Mouse (Mus musculus) cerebral cortex, adult 2 months (tissue): ENCODE measurements around the gene Lypd8.

Experiments
- WGBS: fragments of 180-500 bp; shearing (Covaris S2); methylation state at CpG from one replicate; pipeline ENCODE4 v1.1.7; 2018; 5-methylcytosine and 5-hydroxymethylcytosine counted together

Gene Lypd8

DNA sequence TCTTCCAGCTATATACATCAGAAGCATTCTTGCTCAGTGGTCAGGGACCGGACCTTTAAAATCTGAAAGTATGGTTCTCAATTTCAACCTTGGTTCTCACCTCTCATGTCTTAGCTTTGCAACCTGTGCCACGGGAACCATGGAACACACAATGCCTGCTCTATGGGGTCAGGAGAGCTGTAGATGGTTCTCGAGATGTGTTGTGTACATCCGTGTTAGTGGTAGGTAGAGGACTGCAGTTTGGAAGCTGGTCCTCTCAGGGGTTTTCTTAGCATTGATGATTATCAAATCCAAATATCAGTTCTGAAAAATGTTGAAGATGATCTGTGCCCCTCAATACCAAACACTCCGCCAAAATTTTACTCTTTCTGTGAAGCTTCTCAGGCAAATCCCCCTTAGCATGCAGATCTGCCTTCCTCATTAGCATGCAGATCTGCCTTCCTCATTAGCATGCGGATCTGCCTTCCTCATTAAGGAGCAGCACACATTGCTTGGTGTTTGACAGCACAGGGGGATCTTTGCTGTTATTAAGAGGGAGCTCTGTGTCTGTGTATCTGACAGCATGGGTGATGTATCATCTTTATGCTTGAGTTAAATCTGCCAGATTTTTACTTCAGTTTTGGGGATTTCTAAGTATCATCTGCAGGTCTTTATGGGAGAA lies 21.3 kb downstream of the Lypd8 start:
- WGBS, result 49% methylated on average over 6 of the region's 6 CpGs

DNA sequence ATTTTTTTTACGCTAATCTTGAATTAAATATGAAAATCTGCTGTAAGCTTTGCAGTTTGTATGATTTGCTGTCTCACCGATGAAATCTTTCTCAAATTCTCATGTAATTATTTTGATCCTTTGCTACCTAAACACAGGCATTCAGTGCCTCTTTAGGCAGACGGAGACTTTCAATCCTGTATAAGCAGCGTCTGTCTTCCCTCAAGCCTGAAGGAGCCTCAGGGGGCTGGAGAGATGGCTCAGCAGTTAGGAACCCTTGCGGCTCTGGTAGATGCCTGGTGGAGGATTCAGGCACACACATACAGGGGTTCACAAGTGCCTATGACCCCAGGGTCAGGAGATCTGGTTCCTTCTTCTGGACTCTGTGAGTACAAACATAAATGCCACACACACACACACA lies 21.8 kb downstream of the Lypd8 start:
- 49% methylated on average over 5 of the region's 5 CpGs for WGBS

DNA sequence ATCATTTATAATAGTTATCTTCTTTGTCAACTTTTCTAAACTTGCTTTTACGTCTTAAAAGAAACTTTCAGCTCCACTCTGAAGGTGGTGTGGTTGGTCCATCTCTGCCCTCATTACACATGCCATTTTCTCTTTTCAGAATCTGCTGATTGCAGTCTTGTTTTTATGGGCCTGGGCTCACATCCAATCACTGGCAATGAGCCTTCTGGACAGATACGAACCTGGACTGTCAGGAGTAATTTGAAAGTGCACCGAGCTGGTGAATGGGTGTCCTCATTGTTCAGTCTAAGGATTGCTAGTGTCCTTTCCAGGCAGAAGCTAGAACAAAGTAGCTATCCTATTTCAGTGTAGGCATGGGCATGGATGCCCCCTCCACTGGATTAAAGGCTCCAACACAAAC lies 29.2 kb downstream of the Lypd8 start:
- WGBS, result 46% methylated on average over 3 of the region's 3 CpGs

- WGBS, result 68% methylated on average over 3 of the region's 3 CpGs
Measured at GRCm38 (mm10) chr11:58418336-58418735, 39.5 kb downstream of the Lypd8 start.

DNA sequence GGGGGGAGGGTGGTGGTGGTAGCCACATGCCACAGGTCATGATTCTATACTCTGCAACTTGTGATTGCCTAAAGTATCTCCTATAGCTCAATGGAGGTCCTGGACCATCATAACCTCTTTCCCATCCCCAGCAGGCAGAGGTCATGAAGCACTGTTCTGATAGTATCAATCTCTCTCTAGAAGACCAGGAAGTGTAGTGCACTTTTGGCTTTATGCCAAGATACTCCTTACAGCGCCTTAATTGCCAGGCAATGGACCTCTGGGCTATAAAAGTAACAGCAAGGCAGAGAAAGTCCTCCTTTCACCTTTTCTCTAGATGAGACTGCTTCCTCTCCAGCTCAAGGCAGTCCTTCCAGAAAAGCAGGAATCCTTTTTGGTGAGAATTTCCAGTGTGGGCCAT lies 42.0 kb downstream of the Lypd8 start, which contains the start of gene 1810065E05Rik:
Gene 1810065E05Rik, plus strand, starts transcription at position 297 of the 400 bp plus-strand sequence.
- 48% methylated on average over 1 of the region's 1 CpGs for WGBS

GRCm38 (mm10) chr11:58432259-58432658 lies 53.4 kb downstream of the Lypd8 start, which contains the start of gene Gm12253:
Gm12253 (plus strand) TSS chr11:58432559.
- 82% methylated on average over 3 of the region's 3 CpGs for WGBS

- WGBS, result 57% methylated on average over 5 of the region's 5 CpGs
Measured at GRCm38 (mm10) chr11:58437866-58438265, 59.0 kb downstream of the Lypd8 start.
